Mouse (Mus musculus): ENCODE measurements around the gene Dpp10. TPM values are rescaled to one million over a fixed set of nuclear protein-coding genes. Genes with fewer than 3 reads are reported as not detected.

Dpp10 gene
- polyA plus RNA-seq (2012): under 0.01 TPM in 1 of 2 replicates, not detected in the other

DNA sequence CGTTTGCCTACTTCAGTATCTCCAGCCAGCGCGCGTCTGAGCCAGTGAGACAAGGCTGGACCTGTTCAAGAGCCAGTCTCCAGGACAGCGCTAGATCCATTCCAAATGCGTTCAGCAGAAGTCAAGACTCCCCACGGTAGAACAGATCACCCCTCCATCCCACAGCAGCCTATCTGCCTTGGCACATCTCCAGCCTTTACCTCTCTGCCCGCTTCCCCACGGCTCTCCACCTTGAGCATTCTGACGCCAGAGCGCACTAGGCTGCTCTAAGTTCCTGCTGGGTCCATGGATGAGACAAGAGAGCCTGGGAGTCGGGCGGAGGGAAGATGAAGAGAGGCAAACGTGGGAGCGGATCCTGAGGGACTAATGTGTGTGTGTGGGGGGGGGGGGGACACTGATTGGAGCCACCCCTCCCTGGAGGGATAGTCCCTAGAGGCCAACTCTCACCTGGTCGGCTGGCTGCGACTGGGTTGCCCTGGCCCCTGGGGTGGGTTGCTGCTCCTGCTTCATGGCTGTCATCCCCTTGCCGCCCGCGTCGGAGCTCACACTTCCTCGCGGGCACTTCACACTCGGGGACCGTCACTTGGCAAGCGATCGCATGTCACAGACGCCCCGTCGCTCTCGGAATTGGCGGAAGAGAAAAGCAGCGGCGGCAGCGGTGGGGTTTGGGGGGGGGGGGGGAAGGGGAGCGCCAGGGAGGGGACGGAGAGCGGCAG is at the start of gene Dpp10:
Gene Dpp10, minus strand, starts transcription at position 635 of the 716 bp plus-strand sequence.
- TF ChIP-seq TAL1 (IDR thresholded peaks at IDR 0.05; ENCODE audit: low read length): no peak
- TF ChIP-seq GATA1 (IDR thresholded peaks at IDR 0.05; ENCODE audit: low read length): no peak
- no peak within 1 kb of the TSS for H3K4me3 ChIP-seq (replicated peaks)
- no peaks in the 10 kb centered on the region for H3K36me3 ChIP-seq (ENCODE audit: control insufficient read depth)
- H3K4me1 ChIP-seq (ENCODE audit: control insufficient read depth): no peaks in the 10 kb centered on the region
- peaks cover 27% of the 10 kb centered on the region for H3K27me3 ChIP-seq (ENCODE audit: control insufficient read depth)
- H3K9me3 ChIP-seq (ENCODE audit: control insufficient read depth, low read length): no peaks in the 10 kb centered on the region

DNA sequence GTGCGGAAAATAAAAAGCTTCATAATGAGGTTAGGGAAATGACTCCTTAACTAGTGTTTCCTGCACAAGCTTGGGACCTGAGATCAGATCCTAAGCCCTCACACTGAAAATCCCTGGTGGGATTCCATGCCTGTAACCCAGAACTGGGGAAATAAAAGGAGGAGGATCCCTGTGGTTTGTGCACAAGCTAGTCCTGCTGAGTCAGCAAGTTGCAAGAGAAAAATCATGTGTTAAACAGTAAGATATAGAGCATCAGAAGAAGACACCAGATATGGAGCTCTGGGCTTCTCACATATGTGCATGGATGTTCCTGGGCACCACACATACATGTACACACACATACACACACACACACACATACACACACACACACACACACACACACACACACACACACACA is 3.2 kb upstream of the Dpp10 start:
- no peaks in the 10 kb centered on the region for H3K9me3 ChIP-seq (ENCODE audit: control insufficient read depth, low read length)

GRCm38 (mm10) chr1:124045761-124046300 is 472 bp upstream of the Dpp10 start:
- H3K9me3 ChIP-seq (ENCODE audit: control insufficient read depth, low read length): no peaks in the 10 kb centered on the region
- H3K4me3 ChIP-seq (replicated peaks): no peak overlapping the region
- H3K27me3 ChIP-seq (ENCODE audit: control insufficient read depth): peaks cover 27% of the 10 kb centered on the region
- no peak for TF ChIP-seq TAL1 (IDR thresholded peaks at IDR 0.05; ENCODE audit: low read length)
- TF ChIP-seq GATA1 (IDR thresholded peaks at IDR 0.05; ENCODE audit: low read length): no peak
- H3K4me1 ChIP-seq (ENCODE audit: control insufficient read depth): no peaks in the 10 kb centered on the region
- no peaks in the 10 kb centered on the region for H3K36me3 ChIP-seq (ENCODE audit: control insufficient read depth)

More for the DNA sequence above, 3.2 kb upstream of the Dpp10 start:
- H3K27me3 ChIP-seq (ENCODE audit: control insufficient read depth): peaks cover 27% of the 10 kb centered on the region
- no peak overlapping the region for H3K4me3 ChIP-seq (replicated peaks)
- H3K4me1 ChIP-seq (ENCODE audit: control insufficient read depth): no peaks in the 10 kb centered on the region
- no peak for TF ChIP-seq TAL1 (IDR thresholded peaks at IDR 0.05; ENCODE audit: low read length)
- no peak for TF ChIP-seq GATA1 (IDR thresholded peaks at IDR 0.05; ENCODE audit: low read length)
- no peaks in the 10 kb centered on the region for H3K36me3 ChIP-seq (ENCODE audit: control insufficient read depth)

GRCm38 (mm10) chr1:124044161-124044560 is 1.2 kb downstream of the Dpp10 start:
- TF ChIP-seq TAL1 (IDR thresholded peaks at IDR 0.05; ENCODE audit: low read length): no peak
- no peak for TF ChIP-seq GATA1 (IDR thresholded peaks at IDR 0.05; ENCODE audit: low read length)
- Histone ChIP-seq H3K4me3 (replicated peaks) (no peak overlapping the region), H3K4me1 (ENCODE audit: control insufficient read depth) (no peaks in the 10 kb centered on the region), H3K36me3 (ENCODE audit: control insufficient read depth) (no peaks in the 10 kb centered on the region), H3K9me3 (ENCODE audit: control insufficient read depth, low read length) (no peaks in the 10 kb centered on the region), H3K27me3 (ENCODE audit: control insufficient read depth) (peaks cover 27% of the 10 kb centered on the region)

GRCm38 (mm10) chr1:124043421-124043820 is 1.9 kb downstream of the Dpp10 start:
- Histone ChIP-seq H3K4me3 (replicated peaks) (no peak overlapping the region), H3K4me1 (ENCODE audit: control insufficient read depth) (no peaks in the 10 kb centered on the region), H3K9me3 (ENCODE audit: control insufficient read depth, low read length) (no peaks in the 10 kb centered on the region), H3K36me3 (ENCODE audit: control insufficient read depth) (no peaks in the 10 kb centered on the region), H3K27me3 (ENCODE audit: control insufficient read depth) (peaks cover 27% of the 10 kb centered on the region)
- TF ChIP-seq GATA1 (IDR thresholded peaks at IDR 0.05; ENCODE audit: low read length) (no peak), TAL1 (IDR thresholded peaks at IDR 0.05; ENCODE audit: low read length) (no peak)

- TF ChIP-seq TAL1 (IDR thresholded peaks at IDR 0.05; ENCODE audit: low read length) (no peak), GATA1 (IDR thresholded peaks at IDR 0.05; ENCODE audit: low read length) (no peak)
- Histone ChIP-seq H3K9me3 (ENCODE audit: control insufficient read depth, low read length) (no peaks in the 10 kb centered on the region), H3K27me3 (ENCODE audit: control insufficient read depth) (peaks cover 24% of the 10 kb centered on the region), H3K36me3 (ENCODE audit: control insufficient read depth) (no peaks in the 10 kb centered on the region), H3K4me3 (replicated peaks) (no peak overlapping the region), H3K4me1 (ENCODE audit: control insufficient read depth) (no peaks in the 10 kb centered on the region)
Measured at GRCm38 (mm10) chr1:124041559-124041958, 3.8 kb downstream of the Dpp10 start.

- Histone ChIP-seq H3K4me3 (replicated peaks) (no peak overlapping the region), H3K27me3 (ENCODE audit: control insufficient read depth) (no peaks in the 10 kb centered on the region), H3K4me1 (ENCODE audit: control insufficient read depth) (no peaks in the 10 kb centered on the region), H3K9me3 (ENCODE audit: control insufficient read depth, low read length) (no peaks in the 10 kb centered on the region; the same call in 1 of the 2 replicates), H3K36me3 (ENCODE audit: control insufficient read depth) (no peaks in the 10 kb centered on the region)
- TF ChIP-seq TAL1 (IDR thresholded peaks at IDR 0.05; ENCODE audit: low read length): no peak
- no peak for TF ChIP-seq GATA1 (IDR thresholded peaks at IDR 0.05; ENCODE audit: low read length)
Measured at GRCm38 (mm10) chr1:124035306-124035990, 9.9 kb downstream of the Dpp10 start.

- no peaks in the 10 kb centered on the region for H3K27me3 ChIP-seq (ENCODE audit: control insufficient read depth)
- H3K4me3 ChIP-seq (replicated peaks): no peak overlapping the region
- TF ChIP-seq GATA1 (IDR thresholded peaks at IDR 0.05; ENCODE audit: low read length): no peak
- no peak for TF ChIP-seq TAL1 (IDR thresholded peaks at IDR 0.05; ENCODE audit: low read length)
- H3K36me3 ChIP-seq (ENCODE audit: control insufficient read depth): no peaks in the 10 kb centered on the region
- peaks cover 2% of the 10 kb centered on the region for H3K9me3 ChIP-seq (ENCODE audit: control insufficient read depth, low read length)
- no peaks in the 10 kb centered on the region for H3K4me1 ChIP-seq (ENCODE audit: control insufficient read depth)
Measured at GRCm38 (mm10) chr1:124032677-124033076, 12.7 kb downstream of the Dpp10 start.

GRCm38 (mm10) chr1:124031968-124032367 is 13.4 kb downstream of the Dpp10 start:
- no peaks in the 10 kb centered on the region for H3K27me3 ChIP-seq (ENCODE audit: control insufficient read depth)
- no peaks in the 10 kb centered on the region for H3K36me3 ChIP-seq (ENCODE audit: control insufficient read depth)
- H3K4me1 ChIP-seq (ENCODE audit: control insufficient read depth): no peaks in the 10 kb centered on the region
- TF ChIP-seq TAL1 (IDR thresholded peaks at IDR 0.05; ENCODE audit: low read length) (no peak), GATA1 (IDR thresholded peaks at IDR 0.05; ENCODE audit: low read length) (no peak)
- peaks cover 2% of the 10 kb centered on the region for H3K9me3 ChIP-seq (ENCODE audit: control insufficient read depth, low read length)
- H3K4me3 ChIP-seq (replicated peaks): no peak overlapping the region

Measured in erythroblast, embryonic 14.5 days (primary cell).